Mouse (Mus musculus): ENCODE data around the gene Hist1h4a. TPM values are rescaled to one million over a fixed set of nuclear protein-coding genes. Genes with fewer than 3 reads are reported as not detected.
"Not testable (repeated sequence)": the region's sequence is repeated elsewhere in the genome, so short reads cannot be mapped to it uniquely, and the experiment has no call there.

The Hist1h4a gene
- polyA plus RNA-seq, 1 experiment from 2014 or later = not detected

- no peak overlapping the region for H3K27ac ChIP-seq
These were observed 30.6 kb downstream of the Hist1h4a start for GRCm38 (mm10) chr13:23730479-23730878.

DNA sequence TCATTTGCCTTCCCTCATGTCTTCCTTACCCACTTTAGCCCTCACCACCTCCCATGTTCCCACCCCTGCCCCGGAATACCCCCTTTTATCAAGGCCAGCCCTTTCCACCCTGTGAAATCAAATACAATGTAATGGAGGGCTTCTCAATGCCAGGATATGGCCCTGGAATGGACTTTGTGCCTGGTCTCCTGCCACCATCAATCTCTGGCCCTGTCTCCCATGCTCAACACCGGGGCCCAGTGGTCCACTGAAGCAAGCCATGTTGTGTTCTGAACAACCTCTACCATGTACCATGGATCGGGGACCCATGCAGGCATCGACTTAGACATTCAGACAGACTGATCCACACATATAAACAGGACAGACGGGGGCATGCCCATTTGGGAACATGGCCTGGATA, 31.3 kb downstream of the Hist1h4a start:
- Histone ChIP-seq H3K27me3 (ENCODE audit: insufficient read depth, poor library complexity, severe bottlenecking) (no peaks in the 10 kb centered on the region), H3K9me3 (no peaks in the 10 kb centered on the region), H3K27ac (0 out of 2 replicates have a peak overlapping the region, but pooled peaks have one; percentile 29), H3K36me3 (no peaks in the 10 kb centered on the region), H3K4me3 (no peak overlapping the region), H3K4me1 (replicated peaks) (peaks cover 11% of the 10 kb centered on the region)
- DNase-seq (ENCODE audit: low spot score) = no peak
- WGBS = 91% methylated on average over 5 of the region's 5 CpGs

More at GRCm38 (mm10) chr13:23730479-23730878, 30.6 kb downstream of the Hist1h4a start:
- Histone ChIP-seq H3K27me3 (ENCODE audit: insufficient read depth, poor library complexity, severe bottlenecking) (no peaks in the 10 kb centered on the region), H3K9me3 (no peaks in the 10 kb centered on the region), H3K4me3 (no peak overlapping the region), H3K4me1 (replicated peaks) (0 out of 2 replicates have a peak, but pooled peaks cover 6% of the 10 kb centered on the region), H3K36me3 (no peaks in the 10 kb centered on the region)
- WGBS = 57% methylated on average over 8 of the region's 8 CpGs
- no peak for DNase-seq (ENCODE audit: low spot score)

DNA sequence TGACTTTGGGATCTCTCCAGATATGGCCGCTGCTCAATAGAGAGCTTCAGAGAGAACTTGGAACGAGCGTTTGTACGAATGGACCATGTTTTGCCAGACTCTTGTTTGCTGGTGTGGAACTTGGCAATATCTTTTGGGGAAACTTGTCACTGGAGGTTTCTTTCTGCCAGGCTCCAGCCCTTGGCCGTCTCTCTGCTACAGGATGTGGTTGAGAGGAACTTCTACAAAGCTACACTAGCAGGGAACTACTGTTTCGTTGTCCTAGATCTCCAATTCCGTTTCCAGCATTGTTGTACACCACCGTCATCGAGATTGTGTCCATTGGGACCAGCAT, 31.9 kb downstream of the Hist1h4a start:
- Histone ChIP-seq H3K4me1 (replicated peaks) (peaks cover 16% of the 10 kb centered on the region), H3K36me3 (no peaks in the 10 kb centered on the region), H3K27me3 (ENCODE audit: insufficient read depth, poor library complexity, severe bottlenecking) (no peaks in the 10 kb centered on the region), H3K27ac (no peak overlapping the region), H3K4me3 (no peak overlapping the region), H3K9me3 (no peaks in the 10 kb centered on the region)
- DNase-seq (ENCODE audit: low spot score) = no peak
- WGBS = 91% methylated on average over 9 of the region's 9 CpGs

DNA sequence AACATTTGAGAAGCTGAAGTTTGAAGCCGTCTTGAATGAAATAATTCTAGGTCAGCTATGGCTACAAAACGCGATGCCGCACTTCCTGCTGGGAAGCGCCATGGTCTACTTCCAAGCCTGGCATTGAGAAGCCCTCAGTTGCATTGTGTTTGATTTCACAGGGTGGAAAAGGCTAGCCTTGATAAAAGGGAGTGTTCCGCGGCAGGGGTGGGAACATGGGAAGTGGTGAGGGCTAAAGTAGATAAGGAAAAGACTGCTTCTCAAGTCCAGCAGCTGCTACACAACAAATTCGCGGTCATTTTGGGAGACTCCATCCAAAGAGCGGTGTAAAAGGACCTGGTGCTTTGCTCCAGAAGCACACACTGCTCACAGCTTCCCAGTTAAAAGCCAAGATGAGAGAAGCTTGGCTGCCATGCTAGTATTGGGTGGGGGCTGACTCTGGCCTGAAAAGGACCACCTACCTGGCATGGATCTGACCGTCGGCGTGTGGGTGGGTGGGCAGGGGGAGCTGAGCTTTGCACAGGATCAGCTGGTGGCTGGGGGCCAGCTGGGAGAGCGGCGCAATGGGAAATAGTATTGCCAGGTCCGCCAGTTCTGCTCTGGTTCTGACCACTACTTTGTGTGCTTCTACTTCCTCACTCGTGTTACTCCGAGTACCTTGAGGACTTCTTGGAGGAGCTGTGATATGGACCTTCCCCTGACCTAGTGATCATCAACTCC, 32.4 kb downstream of the Hist1h4a start:
- 81% methylated on average over 18 of the region's 18 CpGs for WGBS
- no peak overlapping the region for H3K4me3 ChIP-seq
- no peaks in the 10 kb centered on the region for H3K9me3 ChIP-seq
- DNase-seq (ENCODE audit: low spot score) = no peak
- no peaks in the 10 kb centered on the region for H3K36me3 ChIP-seq
- no peak overlapping the region; the same call in 1 of the 2 replicates for H3K27ac ChIP-seq
- peaks cover 18% of the 10 kb centered on the region for H3K4me1 ChIP-seq (replicated peaks)
- no peaks in the 10 kb centered on the region for H3K27me3 ChIP-seq (ENCODE audit: insufficient read depth, poor library complexity, severe bottlenecking)

- H3K4me1 ChIP-seq (replicated peaks) = peaks cover 18% of the 10 kb centered on the region
- no peak overlapping the region for H3K4me3 ChIP-seq
- no peak overlapping the region for H3K27ac ChIP-seq
- no peaks in the 10 kb centered on the region for H3K9me3 ChIP-seq
- no peaks in the 10 kb centered on the region for H3K36me3 ChIP-seq
- no peak for DNase-seq (ENCODE audit: low spot score)
- H3K27me3 ChIP-seq (ENCODE audit: insufficient read depth, poor library complexity, severe bottlenecking) = no peaks in the 10 kb centered on the region
- 17% methylated on average over 1 of the region's 1 CpGs for WGBS
These were observed 35.8 kb downstream of the Hist1h4a start for GRCm38 (mm10) chr13:23725213-23725612.

- no peak overlapping the region for H3K4me3 ChIP-seq
- no peak overlapping the region for H3K27ac ChIP-seq
- DNase-seq (ENCODE audit: low spot score) = no peak
- H3K4me1 ChIP-seq (replicated peaks) = peaks cover 18% of the 10 kb centered on the region
- no peaks in the 10 kb centered on the region for H3K36me3 ChIP-seq
- H3K9me3 ChIP-seq = 0 out of 2 replicates have a peak, but pooled peaks cover 1% of the 10 kb centered on the region
- WGBS = 80% methylated on average over 4 of the region's 4 CpGs
- H3K27me3 ChIP-seq (ENCODE audit: insufficient read depth, poor library complexity, severe bottlenecking) = no peaks in the 10 kb centered on the region
These were observed 36.8 kb downstream of the Hist1h4a start for GRCm38 (mm10) chr13:23724239-23724638.

DNA sequence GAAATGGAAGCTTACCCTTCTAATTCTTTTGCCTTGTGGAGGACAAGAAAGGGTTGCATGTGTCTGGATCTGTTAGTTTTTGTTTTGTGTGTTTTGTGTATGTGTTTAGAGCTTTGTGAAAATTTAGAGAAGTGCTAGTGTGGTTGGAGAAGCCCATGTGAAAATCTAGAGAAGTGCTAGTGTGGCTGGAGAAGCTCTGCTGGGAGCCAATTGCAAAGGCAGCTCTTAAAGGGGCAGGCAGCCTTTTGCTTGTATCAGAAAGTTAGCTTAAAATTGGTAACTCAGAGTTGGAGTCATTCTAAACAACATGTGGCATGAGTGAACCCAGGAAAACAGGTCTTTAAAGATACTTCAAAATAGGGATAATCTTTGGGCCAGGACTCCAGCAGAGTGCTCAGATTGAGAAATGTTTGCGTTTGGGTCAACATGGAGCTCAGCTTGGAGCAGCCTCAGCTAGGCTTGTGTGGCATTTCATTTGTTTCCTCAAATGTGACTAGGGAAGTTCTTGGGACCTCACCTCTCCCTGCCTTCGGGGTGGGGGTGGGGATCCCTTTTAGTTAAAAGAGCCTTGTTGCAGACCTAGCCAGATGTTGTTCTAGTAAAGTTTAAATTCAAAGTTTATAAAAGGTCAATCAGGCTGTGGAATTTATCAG, 43.3 kb downstream of the Hist1h4a start:
- DNase-seq (ENCODE audit: low spot score); H3K27me3 ChIP-seq (ENCODE audit: insufficient read depth, poor library complexity, severe bottlenecking); H3K36me3 ChIP-seq; H3K27ac ChIP-seq; H3K9me3 ChIP-seq; H3K4me3 ChIP-seq: not testable (repeated sequence)
- H3K4me1 ChIP-seq (replicated peaks) = peaks cover 10% of the 10 kb centered on the region
- WGBS = 11% methylated on average over 2 of the region's 2 CpGs

DNA sequence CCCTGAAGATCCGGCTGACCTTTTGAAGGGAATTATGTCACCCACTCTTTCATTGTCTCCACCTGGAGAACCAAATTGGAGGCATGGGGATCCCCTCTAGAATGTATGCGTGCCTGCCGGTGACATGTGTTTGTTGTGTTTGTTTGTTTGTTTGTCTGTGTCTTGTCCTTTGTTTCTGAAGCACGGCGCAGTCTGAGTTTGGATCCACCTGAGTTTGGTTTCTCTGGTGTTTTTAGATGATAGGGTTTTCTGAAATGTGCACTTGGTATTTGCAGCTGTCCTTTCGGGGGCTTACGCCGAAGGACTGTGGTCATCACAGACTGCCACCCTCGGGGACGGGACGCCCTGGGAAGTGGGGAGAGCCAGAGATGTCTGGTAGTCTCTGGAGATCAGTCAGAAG, 43.9 kb downstream of the Hist1h4a start:
- no peaks in the 10 kb centered on the region for H3K36me3 ChIP-seq
- H3K9me3 ChIP-seq = 0 out of 2 replicates have a peak, but pooled peaks cover 4% of the 10 kb centered on the region
- H3K27ac ChIP-seq = no peak overlapping the region
- H3K27me3 ChIP-seq (ENCODE audit: insufficient read depth, poor library complexity, severe bottlenecking) = no peaks in the 10 kb centered on the region
- no peak for DNase-seq (ENCODE audit: low spot score)
- no peak overlapping the region for H3K4me3 ChIP-seq
- peaks cover 10% of the 10 kb centered on the region for H3K4me1 ChIP-seq (replicated peaks)
- WGBS = 53% methylated on average over 11 of the region's 11 CpGs

DNA sequence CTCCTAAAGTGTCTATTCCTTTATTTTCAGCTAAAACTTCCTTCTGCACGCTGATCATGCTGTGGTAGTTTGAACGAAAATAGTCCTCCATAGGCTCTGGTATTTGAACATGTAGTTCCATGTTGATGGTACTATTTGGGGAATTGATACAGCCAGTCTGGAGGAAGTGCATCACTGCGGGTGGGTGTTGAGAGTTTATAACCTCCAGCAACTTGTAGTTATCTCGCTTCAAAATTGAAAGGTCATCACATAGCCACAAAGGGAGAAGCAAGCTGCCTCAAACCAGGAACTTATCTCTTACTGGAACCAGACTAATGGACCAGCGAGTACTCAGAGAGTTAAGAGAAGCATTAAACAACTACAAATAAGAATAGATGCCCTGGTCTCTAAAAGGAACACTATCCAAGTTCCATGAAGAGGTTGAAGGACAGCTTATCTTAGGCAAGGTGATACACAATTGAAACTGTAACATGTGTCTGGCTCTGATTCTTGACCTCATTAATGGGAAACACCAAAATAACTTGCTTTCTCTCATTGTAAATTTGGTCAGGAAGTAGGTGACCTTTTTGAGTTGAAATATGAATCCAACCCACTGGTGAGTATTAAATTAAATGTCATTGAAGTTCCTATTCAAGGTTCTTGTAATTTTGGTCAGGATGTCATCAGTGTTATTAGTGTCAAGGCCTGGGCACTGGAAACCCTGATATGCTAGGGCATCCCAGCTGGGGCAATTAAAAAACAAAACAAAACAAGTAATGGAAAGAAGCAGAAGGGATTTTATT, 44.6 kb downstream of the Hist1h4a start:
- H3K4me3 ChIP-seq = no peak overlapping the region
- H3K9me3 ChIP-seq = 0 out of 2 replicates have a peak, but pooled peaks cover 4% of the 10 kb centered on the region
- H3K4me1 ChIP-seq (replicated peaks) = peaks cover 10% of the 10 kb centered on the region
- H3K27me3 ChIP-seq (ENCODE audit: insufficient read depth, poor library complexity, severe bottlenecking) = peaks cover under 1% of the 10 kb centered on the region; the same call in 1 of the 2 replicates
- 90% methylated on average over 5 of the region's 5 CpGs for WGBS
- H3K36me3 ChIP-seq = no peaks in the 10 kb centered on the region
- no peak overlapping the region for H3K27ac ChIP-seq
- DNase-seq (ENCODE audit: low spot score) = no peak

Other genes starting within 250 kb of the Hist1h4a start
- 5.8 and 7.4 TPM in 2 replicates for gene Hist1h4h, start 230.2 kb downstream of the Hist1h4a start, polyA plus RNA-seq (2016; fragmentation: Nextera tagmentation; extraction: Ambion mirVana)
- gene Hist1h2af, start 227.3 kb downstream of the Hist1h4a start, polyA plus RNA-seq (2016; fragmentation: Nextera tagmentation; extraction: Ambion mirVana) = 7.8 and 9.2 TPM in 2 replicates
- 3.3 and 6.0 TPM in 2 replicates for gene Hist1h3g, start 225.8 kb downstream of the Hist1h4a start, polyA plus RNA-seq (2016; fragmentation: Nextera tagmentation; extraction: Ambion mirVana)
- 0.51 and 1.1 TPM in 2 replicates for gene Hist1h2bh, start 217.8 kb downstream of the Hist1h4a start, polyA plus RNA-seq (2016; fragmentation: Nextera tagmentation; extraction: Ambion mirVana)
- gene Hist1h3f, start 217.2 kb downstream of the Hist1h4a start, polyA plus RNA-seq (2016; fragmentation: Nextera tagmentation; extraction: Ambion mirVana) = 0.92 and 1.1 TPM in 2 replicates
- gene Hist1h4f, start 209.6 kb downstream of the Hist1h4a start, polyA plus RNA-seq (2016; fragmentation: Nextera tagmentation; extraction: Ambion mirVana) = 0.56 TPM in 1 of 2 replicates, not detected in the other
- gene Hist1h1d, start 208.0 kb downstream of the Hist1h4a start, polyA plus RNA-seq (2016; fragmentation: Nextera tagmentation; extraction: Ambion mirVana) = 0.37 and 0.49 TPM in 2 replicates
- 5.3 and 5.6 TPM in 2 replicates for gene Hist1h3e, start 198.9 kb downstream of the Hist1h4a start, polyA plus RNA-seq (2016; fragmentation: Nextera tagmentation; extraction: Ambion mirVana)
- 102 and 103 TPM in 2 replicates for gene Hist1h2ae, start 190.0 kb downstream of the Hist1h4a start, polyA plus RNA-seq (2016; fragmentation: Nextera tagmentation; extraction: Ambion mirVana)
- 7.0 and 7.3 TPM in 2 replicates for gene Hist1h2bg, start 189.8 kb downstream of the Hist1h4a start, polyA plus RNA-seq (2016; fragmentation: Nextera tagmentation; extraction: Ambion mirVana)
- 4.7 and 5.1 TPM in 2 replicates for gene Hist1h2bf, start 187.0 kb downstream of the Hist1h4a start, polyA plus RNA-seq (2016; fragmentation: Nextera tagmentation; extraction: Ambion mirVana)
- gene Hist1h2ad, start 186.8 kb downstream of the Hist1h4a start, polyA plus RNA-seq (2016; fragmentation: Nextera tagmentation; extraction: Ambion mirVana) = 1.8 and 2.2 TPM in 2 replicates
- gene Hist1h3d, start 185.5 kb downstream of the Hist1h4a start, polyA plus RNA-seq (2016; fragmentation: Nextera tagmentation; extraction: Ambion mirVana) = 4.8 and 10.9 TPM in 2 replicates
- 101 and 107 TPM in 2 replicates for gene Hist1h4d, start 179.6 kb downstream of the Hist1h4a start, polyA plus RNA-seq (2016; fragmentation: Nextera tagmentation; extraction: Ambion mirVana)
- gene Hist1h2be, start 140.1 kb downstream of the Hist1h4a start, polyA plus RNA-seq (2016; fragmentation: Nextera tagmentation; extraction: Ambion mirVana) = 2.5 and 2.7 TPM in 2 replicates
- 22.0 and 26.3 TPM in 2 replicates for gene Hist1h1e, start 138.7 kb downstream of the Hist1h4a start, polyA plus RNA-seq (2016; fragmentation: Nextera tagmentation; extraction: Ambion mirVana)
- gene Hist1h2ac, start 77.3 kb downstream of the Hist1h4a start, polyA plus RNA-seq (2016; fragmentation: Nextera tagmentation; extraction: Ambion mirVana) = 0.80 and 1.2 TPM in 2 replicates
- gene Hist1h2bc, start 77.0 kb downstream of the Hist1h4a start, polyA plus RNA-seq (2016; fragmentation: Nextera tagmentation; extraction: Ambion mirVana) = 23.1 and 26.2 TPM in 2 replicates
- gene Hist1h1t, start 65.4 kb downstream of the Hist1h4a start, polyA plus RNA-seq (2016; fragmentation: Nextera tagmentation; extraction: Ambion mirVana) = not detected in 2 replicates
- gene Hist1h4c, start 62.8 kb downstream of the Hist1h4a start, polyA plus RNA-seq (2016; fragmentation: Nextera tagmentation; extraction: Ambion mirVana) = 5.4 TPM in 2 replicates
- gene Hfe, start 50.4 kb downstream of the Hist1h4a start, polyA plus RNA-seq (2016; fragmentation: Nextera tagmentation; extraction: Ambion mirVana) = 3.2 and 3.5 TPM in 2 replicates
- 10.6 and 12.6 TPM in 2 replicates for gene Hist1h1c, start 22.4 kb downstream of the Hist1h4a start, polyA plus RNA-seq (2016; fragmentation: Nextera tagmentation; extraction: Ambion mirVana)
- gene Hist1h3c, start 15.6 kb downstream of the Hist1h4a start, polyA plus RNA-seq (2016; fragmentation: Nextera tagmentation; extraction: Ambion mirVana) = 6.9 and 8.6 TPM in 2 replicates
- gene Hist1h2bb, start 14.5 kb downstream of the Hist1h4a start, polyA plus RNA-seq (2016; fragmentation: Nextera tagmentation; extraction: Ambion mirVana) = 1.8 and 2.4 TPM in 2 replicates
- gene Hist1h2ab, start 10.1 kb downstream of the Hist1h4a start, polyA plus RNA-seq (2016; fragmentation: Nextera tagmentation; extraction: Ambion mirVana) = 45.2 and 49.3 TPM in 2 replicates
- gene Hist1h3b, start 9.0 kb downstream of the Hist1h4a start, polyA plus RNA-seq (2016; fragmentation: Nextera tagmentation; extraction: Ambion mirVana) = 5.5 and 8.8 TPM in 2 replicates
- gene Hist1h4b, start 4.2 kb downstream of the Hist1h4a start, polyA plus RNA-seq (2016; fragmentation: Nextera tagmentation; extraction: Ambion mirVana) = 4.9 and 5.4 TPM in 2 replicates
- 3.7 and 4.8 TPM in 2 replicates for gene Hist1h3a, start 1.2 kb upstream of the Hist1h4a start, polyA plus RNA-seq (2016; fragmentation: Nextera tagmentation; extraction: Ambion mirVana)
- 2.3 and 3.4 TPM in 2 replicates for gene Hist1h1a, start 2.4 kb upstream of the Hist1h4a start, polyA plus RNA-seq (2016; fragmentation: Nextera tagmentation; extraction: Ambion mirVana)
- not detected in 2 replicates for gene Trim38, start 8.7 kb upstream of the Hist1h4a start, polyA plus RNA-seq (2016; fragmentation: Nextera tagmentation; extraction: Ambion mirVana)
- not detected in 2 replicates for gene Slc17a2, start 45.8 kb upstream of the Hist1h4a start, polyA plus RNA-seq (2016; fragmentation: Nextera tagmentation; extraction: Ambion mirVana)
- gene Slc17a3, start 78.2 kb upstream of the Hist1h4a start, polyA plus RNA-seq (2016; fragmentation: Nextera tagmentation; extraction: Ambion mirVana) = not detected in 2 replicates
- not detected in 2 replicates for gene Slc17a1, start 106.5 kb upstream of the Hist1h4a start, polyA plus RNA-seq (2016; fragmentation: Nextera tagmentation; extraction: Ambion mirVana)
- not detected in 2 replicates for gene Slc17a4, start 153.8 kb upstream of the Hist1h4a start, polyA plus RNA-seq (2016; fragmentation: Nextera tagmentation; extraction: Ambion mirVana)
- not detected in 2 replicates for gene Hist1h2ba, start 172.9 kb upstream of the Hist1h4a start, polyA plus RNA-seq (2016; fragmentation: Nextera tagmentation; extraction: Ambion mirVana)
- gene Hist1h2aa, start 173.2 kb upstream of the Hist1h4a start, polyA plus RNA-seq (2016; fragmentation: Nextera tagmentation; extraction: Ambion mirVana) = not detected in 2 replicates
- gene Scgn, start 230.0 kb upstream of the Hist1h4a start, polyA plus RNA-seq (2016; fragmentation: Nextera tagmentation; extraction: Ambion mirVana) = not detected in 2 replicates